Mouse (Mus musculus) stomach, embryonic 16.5 days (tissue): Measurements from ENCODE around the gene Ccdc113. TPM values are rescaled to one million over a fixed set of nuclear protein-coding genes. Genes with fewer than 3 reads are reported as not detected.

Source experiments
- ATAC-seq: fragments of 200-750 bp; cut with Nextera tagmentation; 2 replicates; pipeline ENCODE4 v1.8.0; 2017; ENCODE audit warnings: moderate number of reproducible peaks, moderate TSS enrichment; ENCODE audit not compliant: insufficient read depth, low FRiP score
- H3K27ac ChIP-seq: fragments of 300-500 bp; sonication (generic); 2 replicates; pipeline ENCODE4 v1.5.1; 2014; ENCODE audit warnings: low read length
- H3K27me3 ChIP-seq: fragments of 300-500 bp; sonication (generic); 2 replicates; pipeline ENCODE4 v1.6.1; 2014; ENCODE audit warnings: low read length, control low read depth, mixed read lengths; ENCODE audit not compliant: control insufficient read depth, insufficient read depth
- H3K36me3 ChIP-seq: fragments of 300-500 bp; sonication (generic); 2 replicates; pipeline ENCODE4 v1.6.1; 2014; ENCODE audit warnings: low read length; ENCODE audit not compliant: control insufficient read depth, insufficient read depth
- H3K4me1 ChIP-seq: fragments of 300-500 bp; sonication (generic); 2 replicates; pipeline ENCODE4 v1.6.1; 2014; ENCODE audit warnings: low read length, control low read depth, mixed read lengths; ENCODE audit not compliant: control insufficient read depth, insufficient read depth
- H3K4me2 ChIP-seq: fragments of 300-500 bp; sonication (generic); 2 replicates; pipeline ENCODE4 v1.6.1; 2014; ENCODE audit warnings: low read depth, low read length, mixed read lengths
- H3K4me3 ChIP-seq: fragments of 300-500 bp; sonication (generic); replicated peaks from 2 replicates; pipeline ENCODE4 v1.5.1; 2014; ENCODE audit warnings: mild to moderate bottlenecking, low read length
- H3K9ac ChIP-seq: fragments of 300-500 bp; sonication (generic); 2 replicates; pipeline ENCODE4 v1.6.1; 2014; ENCODE audit warnings: low read length
- H3K9me3 ChIP-seq: fragments of 300-500 bp; sonication (generic); replicated peaks from 2 replicates; pipeline ENCODE4 v1.6.1; 2016; ENCODE audit warnings: low read length, control low read depth; ENCODE audit not compliant: control insufficient read depth
- WGBS: fragments of 180-500 bp; shearing (Covaris S2); extraction: QIAGEN DNeasy Blood & Tissue Kit; methylation state at CpG from one replicate; pipeline ENCODE4 v1.1.7; 2014; 5-methylcytosine and 5-hydroxymethylcytosine counted together
- polyA plus RNA-seq: library from polyadenylated mRNA; unstranded; fragments of >200 nt; fragmentation: Nextera tagmentation; extraction: Ambion mirVana; gene quantifications from 2 replicates; pipeline ENCODE4 v1.2.1, GENCODE M21; 2015

The Ccdc113 gene
- polyA plus RNA-seq, 1 experiment from 2014 or later = 0.31 TPM

GRCm38 (mm10) chr8:95499266-95500064 lies 34.4 kb upstream of the Ccdc113 start:
- Histone ChIP-seq H3K9me3 (no peaks in the 10 kb centered on the region), H3K36me3 (no peaks in the 10 kb centered on the region), H3K4me3 (no peak overlapping the region), H3K4me1 (no peaks in the 10 kb centered on the region), H3K27ac (no peak overlapping the region), H3K4me2 (no peak overlapping the region), H3K9ac (no peak overlapping the region), H3K27me3 (no peaks in the 10 kb centered on the region)
- WGBS = 70% methylated on average over 4 of the region's 4 CpGs
- no peak for ATAC-seq

- H3K36me3 ChIP-seq = no peaks in the 10 kb centered on the region
- no peaks in the 10 kb centered on the region for H3K27me3 ChIP-seq
- H3K27ac ChIP-seq = no peak overlapping the region
- no peaks in the 10 kb centered on the region for H3K4me1 ChIP-seq
- no peak overlapping the region for H3K4me2 ChIP-seq
- H3K9me3 ChIP-seq = no peaks in the 10 kb centered on the region
- no peak overlapping the region for H3K9ac ChIP-seq
- no peak for ATAC-seq
- 97% methylated on average over 5 of the region's 5 CpGs for WGBS
- no peak overlapping the region for H3K4me3 ChIP-seq
These were observed 33.4 kb upstream of the Ccdc113 start for GRCm38 (mm10) chr8:95500436-95500835.

DNA sequence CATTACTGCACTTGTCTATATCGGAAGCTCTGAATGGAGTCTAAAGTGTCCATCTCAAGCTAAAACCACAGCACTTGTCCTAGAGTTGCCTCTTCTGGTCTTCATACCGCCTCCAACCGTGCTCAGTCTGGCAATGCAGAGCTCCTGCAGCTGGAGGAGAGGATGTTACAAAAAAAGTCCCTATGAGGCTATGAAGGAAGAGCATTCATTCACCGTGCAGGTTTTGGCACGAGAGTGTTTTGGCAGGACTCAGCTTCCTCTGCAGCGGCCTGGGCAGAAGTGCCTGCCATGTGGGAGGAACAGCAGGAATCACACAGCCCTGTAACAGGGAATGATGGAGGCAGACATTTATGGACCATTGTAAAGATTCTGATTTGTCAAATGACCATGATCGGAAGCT lies 31.5 kb upstream of the Ccdc113 start:
- ATAC-seq = no peak
- H3K27me3 ChIP-seq = no peaks in the 10 kb centered on the region
- no peak overlapping the region for H3K27ac ChIP-seq
- H3K4me2 ChIP-seq = no peak overlapping the region
- no peaks in the 10 kb centered on the region for H3K36me3 ChIP-seq
- WGBS = 73% methylated on average over 7 of the region's 7 CpGs
- no peak overlapping the region for H3K9ac ChIP-seq
- no peaks in the 10 kb centered on the region for H3K4me1 ChIP-seq
- no peaks in the 10 kb centered on the region for H3K9me3 ChIP-seq
- no peak overlapping the region for H3K4me3 ChIP-seq

GRCm38 (mm10) chr8:95504835-95505234 lies 29.1 kb upstream of the Ccdc113 start:
- Histone ChIP-seq H3K4me3 (no peak overlapping the region), H3K27ac (no peak overlapping the region), H3K4me1 (no peaks in the 10 kb centered on the region), H3K4me2 (no peak overlapping the region), H3K9ac (no peak overlapping the region), H3K9me3 (no peaks in the 10 kb centered on the region), H3K36me3 (no peaks in the 10 kb centered on the region), H3K27me3 (no peaks in the 10 kb centered on the region)
- ATAC-seq = no peak
- 68% methylated on average over 5 of the region's 5 CpGs for WGBS

DNA sequence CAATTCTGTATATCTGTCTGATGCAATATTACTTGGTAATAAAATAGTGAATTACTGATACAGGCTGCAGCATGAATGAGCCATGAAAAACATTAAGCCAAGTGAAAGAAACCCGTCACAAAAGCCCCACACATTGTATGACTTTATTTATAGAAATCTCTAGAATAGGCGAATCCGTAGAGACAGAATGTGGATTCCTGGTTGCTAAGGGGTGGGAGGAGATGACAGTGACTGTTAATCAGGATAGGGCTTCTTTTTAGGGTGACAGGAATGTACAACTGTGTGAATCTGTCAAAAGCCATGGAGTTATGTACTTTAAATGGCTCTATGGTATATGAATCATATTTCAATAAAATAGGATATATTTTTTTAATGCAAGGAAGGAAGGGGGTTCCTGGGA lies 28.3 kb upstream of the Ccdc113 start:
- H3K27me3 ChIP-seq = no peaks in the 10 kb centered on the region
- H3K4me3 ChIP-seq = no peak overlapping the region
- no peak overlapping the region for H3K27ac ChIP-seq
- H3K4me1 ChIP-seq = no peaks in the 10 kb centered on the region
- H3K36me3 ChIP-seq = no peaks in the 10 kb centered on the region
- 76% methylated on average over 3 of the region's 3 CpGs for WGBS
- no peak for ATAC-seq
- no peak overlapping the region for H3K4me2 ChIP-seq
- H3K9ac ChIP-seq = no peak overlapping the region
- H3K9me3 ChIP-seq = no peaks in the 10 kb centered on the region

DNA sequence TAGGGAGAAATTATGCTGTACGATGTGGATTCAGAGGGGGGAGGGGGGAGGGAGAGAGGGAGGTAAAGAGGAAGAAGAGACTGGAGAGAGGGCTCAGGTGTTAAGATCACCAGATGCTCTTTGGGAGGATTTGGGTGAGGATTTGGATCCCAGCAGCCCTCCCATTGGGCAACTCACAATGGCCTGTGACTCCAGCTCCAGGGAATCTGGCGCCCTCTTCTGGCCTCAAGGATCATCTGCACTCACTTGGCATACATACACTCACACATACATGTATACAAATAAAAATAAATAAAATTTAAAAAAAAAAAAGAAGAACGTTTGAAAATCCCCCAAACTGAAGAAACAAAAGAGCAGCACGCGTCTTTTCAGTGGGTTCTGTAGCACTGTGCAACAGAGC lies 27.6 kb upstream of the Ccdc113 start:
- Histone ChIP-seq H3K27me3 (no peaks in the 10 kb centered on the region), H3K9ac (no peak overlapping the region), H3K4me1 (no peaks in the 10 kb centered on the region), H3K27ac (no peak overlapping the region), H3K36me3 (no peaks in the 10 kb centered on the region), H3K4me2 (no peak overlapping the region), H3K9me3 (no peaks in the 10 kb centered on the region), H3K4me3 (no peak overlapping the region)
- 76% methylated on average over 5 of the region's 5 CpGs for WGBS
- ATAC-seq = no peak

DNA sequence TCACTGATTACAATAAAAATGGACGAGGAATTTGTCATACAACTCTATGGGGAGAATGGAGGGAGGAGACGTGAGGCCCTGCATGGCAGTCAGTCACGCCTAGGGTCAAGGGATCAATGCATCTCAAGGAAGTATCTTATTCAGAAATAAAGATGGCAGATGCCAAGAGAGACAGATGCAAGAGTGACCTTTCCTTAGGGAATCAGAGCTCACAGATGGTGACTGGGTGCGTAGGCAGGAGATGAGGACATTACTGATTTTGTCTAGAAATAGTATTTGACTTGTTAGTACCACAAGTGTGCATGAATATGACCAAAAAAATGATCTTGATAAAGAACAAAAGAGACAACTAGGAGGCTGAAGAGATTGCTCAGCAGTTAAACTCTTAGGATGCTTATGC lies 21.6 kb upstream of the Ccdc113 start:
- no peaks in the 10 kb centered on the region for H3K9me3 ChIP-seq
- H3K27ac ChIP-seq = no peak overlapping the region
- no peak overlapping the region for H3K4me3 ChIP-seq
- H3K27me3 ChIP-seq = no peaks in the 10 kb centered on the region
- no peaks in the 10 kb centered on the region for H3K36me3 ChIP-seq
- WGBS = 69% methylated on average over 4 of the region's 4 CpGs
- ATAC-seq = no peak
- H3K4me1 ChIP-seq = no peaks in the 10 kb centered on the region
- no peak overlapping the region for H3K9ac ChIP-seq
- no peak overlapping the region for H3K4me2 ChIP-seq

- ATAC-seq = peak; percentile 86
- Histone ChIP-seq H3K9me3 (no peaks in the 10 kb centered on the region), H3K4me2 (no peak overlapping the region), H3K36me3 (no peaks in the 10 kb centered on the region), H3K4me1 (no peaks in the 10 kb centered on the region), H3K4me3 (no peak overlapping the region), H3K27ac (peak overlapping the region; percentile 73; the same call in 1 of the 2 replicates), H3K9ac (no peak overlapping the region), H3K27me3 (no peaks in the 10 kb centered on the region)
- 57% methylated on average over 4 of the region's 4 CpGs for WGBS
These were observed 20.7 kb upstream of the Ccdc113 start for GRCm38 (mm10) chr8:95513219-95513618.

GRCm38 (mm10) chr8:95516928-95517327 lies 17.0 kb upstream of the Ccdc113 start:
- Histone ChIP-seq H3K36me3 (no peaks in the 10 kb centered on the region), H3K4me2 (no peak overlapping the region), H3K9me3 (no peaks in the 10 kb centered on the region), H3K27ac (no peak overlapping the region), H3K9ac (no peak overlapping the region), H3K4me3 (no peak overlapping the region), H3K27me3 (no peaks in the 10 kb centered on the region), H3K4me1 (no peaks in the 10 kb centered on the region)
- no peak for ATAC-seq
- 86% methylated on average over 6 of the region's 6 CpGs for WGBS
